Mouse (Mus musculus): ENCODE measurements at regions not wholly inside any gene's neighbourhood (a gene's known extent, or its start where the extent isn't known, plus 50 kb on each side); places are given as distances from the start of the nearest gene placed in this dataset.
"Not testable (repeated sequence)": the region's sequence is repeated elsewhere in the genome, so short reads cannot be mapped to it uniquely, and the experiment has no call there.

GRCm38 (mm10) chr13:75295818-75296217 is 206.2 kb downstream of the Pcsk1 start:
- ATAC-seq (replicated peaks; ENCODE audit: low FRiP score) (no peak), DNase-seq (ENCODE audit: low spot score) (no peak)
- H3K4me2 ChIP-seq (ENCODE audit: low read depth, low read length, severe bottlenecking) = no peak overlapping the region
- WGBS = 98% methylated on average over 4 of the region's 4 CpGs
- H3K27ac ChIP-seq (ENCODE audit: low read depth, low read length) = no peak overlapping the region
- no peak overlapping the region for H3K9ac ChIP-seq (ENCODE audit: low read length)
- H3K36me3 ChIP-seq (ENCODE audit: control insufficient read depth, insufficient read depth, low read length) = no peaks in the 10 kb centered on the region
- no peaks in the 10 kb centered on the region for H3K4me1 ChIP-seq (replicated peaks; ENCODE audit: control insufficient read depth, insufficient read depth, low read length)
- no peaks in the 10 kb centered on the region for H3K27me3 ChIP-seq (ENCODE audit: control insufficient read depth, insufficient read depth, low read length)
- H3K9me3 ChIP-seq (ENCODE audit: control insufficient read depth, low read length) = no peaks in the 10 kb centered on the region
- no peak overlapping the region for H3K4me3 ChIP-seq (ENCODE audit: low read depth, low read length)

GRCm38 (mm10) chr13:75319780-75320179 is 230.2 kb downstream of the Pcsk1 start:
- no peaks in the 10 kb centered on the region for H3K9me3 ChIP-seq (ENCODE audit: control insufficient read depth, low read length)
- DNase-seq (ENCODE audit: low spot score) (no peak), ATAC-seq (replicated peaks; ENCODE audit: low FRiP score) (no peak)
- no peak overlapping the region for H3K4me2 ChIP-seq (ENCODE audit: low read depth, low read length, severe bottlenecking)
- no peak overlapping the region for H3K27ac ChIP-seq (ENCODE audit: low read depth, low read length)
- H3K9ac ChIP-seq (ENCODE audit: low read length) = no peak overlapping the region
- H3K4me3 ChIP-seq (ENCODE audit: low read depth, low read length) = no peak overlapping the region
- H3K36me3 ChIP-seq (ENCODE audit: control insufficient read depth, insufficient read depth, low read length) = no peaks in the 10 kb centered on the region
- H3K27me3 ChIP-seq (ENCODE audit: control insufficient read depth, insufficient read depth, low read length) = no peaks in the 10 kb centered on the region
- H3K4me1 ChIP-seq (replicated peaks; ENCODE audit: control insufficient read depth, insufficient read depth, low read length) = no peaks in the 10 kb centered on the region

GRCm38 (mm10) chr13:75320239-75320638 is 230.6 kb downstream of the Pcsk1 start:
- Histone ChIP-seq H3K36me3 (ENCODE audit: control insufficient read depth, insufficient read depth, low read length) (no peaks in the 10 kb centered on the region), H3K4me3 (ENCODE audit: low read depth, low read length) (no peak overlapping the region), H3K4me1 (replicated peaks; ENCODE audit: control insufficient read depth, insufficient read depth, low read length) (no peaks in the 10 kb centered on the region), H3K9me3 (ENCODE audit: control insufficient read depth, low read length) (no peaks in the 10 kb centered on the region), H3K9ac (ENCODE audit: low read length) (no peak overlapping the region), H3K27ac (ENCODE audit: low read depth, low read length) (no peak overlapping the region), H3K4me2 (ENCODE audit: low read depth, low read length, severe bottlenecking) (no peak overlapping the region), H3K27me3 (ENCODE audit: control insufficient read depth, insufficient read depth, low read length) (no peaks in the 10 kb centered on the region)
- DNase-seq (ENCODE audit: low spot score) (no peak), ATAC-seq (replicated peaks; ENCODE audit: low FRiP score) (no peak)
- WGBS = 65% methylated on average over 1 of the region's 1 CpGs

- Histone ChIP-seq H3K4me1 (replicated peaks; ENCODE audit: control insufficient read depth, insufficient read depth, low read length) (no peaks in the 10 kb centered on the region), H3K4me2 (ENCODE audit: low read depth, low read length, severe bottlenecking) (no peak overlapping the region), H3K4me3 (ENCODE audit: low read depth, low read length) (no peak overlapping the region), H3K9ac (ENCODE audit: low read length) (no peak overlapping the region), H3K36me3 (ENCODE audit: control insufficient read depth, insufficient read depth, low read length) (no peaks in the 10 kb centered on the region), H3K27ac (ENCODE audit: low read depth, low read length) (no peak overlapping the region), H3K9me3 (ENCODE audit: control insufficient read depth, low read length) (no peaks in the 10 kb centered on the region), H3K27me3 (ENCODE audit: control insufficient read depth, insufficient read depth, low read length) (no peaks in the 10 kb centered on the region)
- ATAC-seq (replicated peaks; ENCODE audit: low FRiP score) (no peak), DNase-seq (ENCODE audit: low spot score) (no peak)
- 91% methylated on average over 5 of the region's 5 CpGs for WGBS
These were observed 247.4 kb downstream of the Pcsk1 start for GRCm38 (mm10) chr13:75337054-75337453.

- ATAC-seq (replicated peaks; ENCODE audit: low FRiP score) = no peak
- WGBS = 87% methylated on average over 7 of the region's 7 CpGs
- Histone ChIP-seq H3K4me1 (replicated peaks; ENCODE audit: control insufficient read depth, insufficient read depth, low read length) (no peaks in the 10 kb centered on the region), H3K27me3 (ENCODE audit: control insufficient read depth, insufficient read depth, low read length) (no peaks in the 10 kb centered on the region), H3K27ac (ENCODE audit: low read depth, low read length) (no peak overlapping the region), H3K4me3 (ENCODE audit: low read depth, low read length) (no peak overlapping the region), H3K4me2 (ENCODE audit: low read depth, low read length, severe bottlenecking) (no peak overlapping the region), H3K36me3 (ENCODE audit: control insufficient read depth, insufficient read depth, low read length) (no peaks in the 10 kb centered on the region), H3K9ac (ENCODE audit: low read length) (no peak overlapping the region), H3K9me3 (ENCODE audit: control insufficient read depth, low read length) (no peaks in the 10 kb centered on the region)
- DNase-seq (ENCODE audit: low spot score) = no peak
These were observed 253.8 kb downstream of the Pcsk1 start for GRCm38 (mm10) chr13:75343422-75343821.

GRCm38 (mm10) chr13:75366723-75367426 is 277.2 kb downstream of the Pcsk1 start:
- Histone ChIP-seq H3K27ac (ENCODE audit: low read depth, low read length) (no peak overlapping the region), H3K27me3 (ENCODE audit: control insufficient read depth, insufficient read depth, low read length) (no peaks in the 10 kb centered on the region), H3K36me3 (ENCODE audit: control insufficient read depth, insufficient read depth, low read length) (no peaks in the 10 kb centered on the region), H3K4me2 (ENCODE audit: low read depth, low read length, severe bottlenecking) (no peak overlapping the region), H3K9me3 (ENCODE audit: control insufficient read depth, low read length) (no peaks in the 10 kb centered on the region), H3K4me1 (replicated peaks; ENCODE audit: control insufficient read depth, insufficient read depth, low read length) (no peaks in the 10 kb centered on the region), H3K4me3 (ENCODE audit: low read depth, low read length) (no peak overlapping the region), H3K9ac (ENCODE audit: low read length) (no peak overlapping the region)
- ATAC-seq (replicated peaks; ENCODE audit: low FRiP score) (no peak), DNase-seq (ENCODE audit: low spot score) (no peak)
- 81% methylated on average over 3 of the region's 3 CpGs for WGBS

GRCm38 (mm10) chr13:75368249-75368800 is 278.7 kb downstream of the Pcsk1 start:
- no peak overlapping the region for H3K9ac ChIP-seq (ENCODE audit: low read length)

GRCm38 (mm10) chr13:75377100-75377499 is 287.5 kb downstream of the Pcsk1 start:
- H3K4me1 ChIP-seq (replicated peaks; ENCODE audit: control insufficient read depth, insufficient read depth, low read length); H3K9me3 ChIP-seq (ENCODE audit: control insufficient read depth, low read length); H3K36me3 ChIP-seq (ENCODE audit: control insufficient read depth, insufficient read depth, low read length); ATAC-seq (replicated peaks; ENCODE audit: low FRiP score); H3K27me3 ChIP-seq (ENCODE audit: control insufficient read depth, insufficient read depth, low read length); H3K4me3 ChIP-seq (ENCODE audit: low read depth, low read length); H3K4me2 ChIP-seq (ENCODE audit: low read depth, low read length, severe bottlenecking); DNase-seq (ENCODE audit: low spot score); H3K9ac ChIP-seq (ENCODE audit: low read length); H3K27ac ChIP-seq (ENCODE audit: low read depth, low read length): not testable (repeated sequence)
- WGBS = 88% methylated on average over 3 of the region's 3 CpGs

More at GRCm38 (mm10) chr13:75368249-75368800, 278.7 kb downstream of the Pcsk1 start:
- Histone ChIP-seq H3K9me3 (ENCODE audit: control insufficient read depth, low read length) (no peaks in the 10 kb centered on the region), H3K4me1 (replicated peaks; ENCODE audit: control insufficient read depth, insufficient read depth, low read length) (no peaks in the 10 kb centered on the region), H3K27me3 (ENCODE audit: control insufficient read depth, insufficient read depth, low read length) (no peaks in the 10 kb centered on the region), H3K36me3 (ENCODE audit: control insufficient read depth, insufficient read depth, low read length) (no peaks in the 10 kb centered on the region), H3K4me2 (ENCODE audit: low read depth, low read length, severe bottlenecking) (no peak overlapping the region), H3K4me3 (ENCODE audit: low read depth, low read length) (no peak overlapping the region), H3K27ac (ENCODE audit: low read depth, low read length) (no peak overlapping the region)
- DNase-seq (ENCODE audit: low spot score) (no peak), ATAC-seq (replicated peaks; ENCODE audit: low FRiP score) (no peak)
- 69% methylated on average over 7 of the region's 7 CpGs for WGBS

- H3K9ac ChIP-seq (ENCODE audit: low read length) = no peak overlapping the region
- no peak overlapping the region for H3K4me2 ChIP-seq (ENCODE audit: low read depth, low read length, severe bottlenecking)
- no peak for ATAC-seq (replicated peaks; ENCODE audit: low FRiP score)
- H3K9me3 ChIP-seq (ENCODE audit: control insufficient read depth, low read length) = no peaks in the 10 kb centered on the region
- no peak overlapping the region for H3K27ac ChIP-seq (ENCODE audit: low read depth, low read length)
- H3K27me3 ChIP-seq (ENCODE audit: control insufficient read depth, insufficient read depth, low read length) = no peaks in the 10 kb centered on the region
- no peak for DNase-seq (ENCODE audit: low spot score)
- no peak overlapping the region for H3K4me3 ChIP-seq (ENCODE audit: low read depth, low read length)
- 91% methylated on average over 1 of the region's 1 CpGs for WGBS
- no peaks in the 10 kb centered on the region for H3K36me3 ChIP-seq (ENCODE audit: control insufficient read depth, insufficient read depth, low read length)
- no peaks in the 10 kb centered on the region for H3K4me1 ChIP-seq (replicated peaks; ENCODE audit: control insufficient read depth, insufficient read depth, low read length)
These were observed 288.1 kb downstream of the Pcsk1 start for GRCm38 (mm10) chr13:75377717-75378116.
